Mouse (Mus musculus) liver, embryonic 14.5 days (tissue): ENCODE measurements at regions not wholly inside any gene's neighbourhood (a gene's known extent, or its start where the extent isn't known, plus 50 kb on each side); places are given as distances from the start of the nearest gene placed in this dataset.

Source experiments
- CTCF ChIP-seq: IDR thresholded peaks from 2 replicates; pipeline ENCODE4 v1.5.1; 2016; ENCODE audit warnings: antibody characterized with exemption, low read depth, control low read depth
- EP300 ChIP-seq: IDR thresholded peaks from 2 replicates; pipeline ENCODE4 v1.6.1; 2016; ENCODE audit warnings: antibody characterized with exemption, low read depth

DNA sequence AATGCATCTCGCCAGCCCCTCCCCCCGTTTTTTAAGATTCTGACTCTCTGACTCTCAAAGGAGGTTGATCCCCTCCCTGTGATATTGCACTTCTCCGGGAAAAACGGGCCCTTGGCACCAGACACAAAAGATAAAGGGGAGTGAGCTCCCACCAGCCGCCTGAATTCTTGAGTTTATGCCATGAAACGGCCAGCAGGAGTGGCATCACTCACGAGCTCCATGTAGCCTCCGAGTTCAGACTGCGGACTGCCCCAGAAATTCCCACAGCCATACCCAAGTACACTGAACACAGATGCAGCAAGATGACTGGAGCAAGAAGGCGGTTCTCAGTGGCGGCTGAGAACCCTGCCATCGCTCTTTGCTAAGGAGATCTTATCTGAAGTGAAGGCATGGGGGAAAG is 114.4 kb downstream of the H2al2a start:
- TF ChIP-seq CTCF (no peak), EP300 (no peak)
